Mouse (Mus musculus) olfactory bulb, adult 2 months (tissue): Measurements from ENCODE around the gene Phldb2. TPM values are rescaled to one million over a fixed set of nuclear protein-coding genes. Genes with fewer than 3 reads are reported as not detected.

ENCODE experiments used
- H3K27ac ChIP-seq: fragments of 200-500 bp; 2 replicates; pipeline ENCODE4 v1.5.1; 2012; ENCODE audit warnings: low read depth, low read length; ENCODE audit not compliant: insufficient read depth
- H3K4me1 ChIP-seq: fragments of 200-500 bp; 2 replicates; pipeline ENCODE4 v1.6.1; 2012; ENCODE audit warnings: low read length; ENCODE audit not compliant: control insufficient read depth, insufficient read depth
- H3K4me3 ChIP-seq: fragments of 200-500 bp; 2 replicates; pipeline ENCODE4 v1.5.1; 2012; ENCODE audit warnings: mild to moderate bottlenecking, low read depth, low read length, moderate library complexity; ENCODE audit not compliant: insufficient read depth
- CTCF ChIP-seq: fragments of 200-500 bp; IDR thresholded peaks from 2 replicates; pipeline ENCODE4 v1.5.1; 2012; ENCODE audit warnings: low read depth, mild to moderate bottlenecking, low read length, moderate library complexity; ENCODE audit not compliant: insufficient read depth
- POLR2A ChIP-seq: fragments of 200-500 bp; IDR thresholded peaks from 2 replicates; pipeline ENCODE4 v1.6.1; 2012; ENCODE audit warnings: mild to moderate bottlenecking, low read depth, low read length, moderate library complexity; ENCODE audit not compliant: insufficient read depth
- WGBS: fragments of 180-500 bp; shearing (Covaris S2); methylation state at CpG from one replicate; pipeline ENCODE4 v1.1.7; 2018; 5-methylcytosine and 5-hydroxymethylcytosine counted together
- polyA plus RNA-seq: library from polyadenylated mRNA; stranded (reverse); fragments of >200 nt; gene quantifications from 2 replicates; pipeline ENCODE4 v1.2.4, GENCODE M21; 2012; ENCODE audit warnings: low replicate concordance; ENCODE audit not compliant: missing spikeins, insufficient read depth, insufficient read length

The Phldb2 gene
- polyA plus RNA-seq, 1 experiment = not detected

DNA sequence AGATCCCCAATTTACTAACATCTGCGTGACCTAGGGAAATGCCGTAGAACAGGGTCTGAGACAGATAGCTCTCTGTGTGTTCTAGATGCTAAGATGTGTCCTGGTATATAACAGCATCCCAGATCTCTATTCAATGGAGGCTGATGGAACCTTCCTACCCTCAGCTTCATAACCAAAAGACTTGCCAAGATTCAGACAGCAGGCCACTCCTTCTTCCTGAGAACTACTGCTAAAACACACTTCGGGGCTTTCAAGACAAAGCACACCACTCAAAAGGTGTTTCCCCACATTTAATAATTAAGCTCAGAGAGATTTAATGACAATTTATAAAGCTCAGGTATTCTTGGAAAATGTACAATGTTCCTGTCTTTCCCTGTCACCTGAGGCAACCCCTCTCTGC, 111.6 kb downstream of the Phldb2 start:
- H3K4me1 ChIP-seq = peaks cover 10% of the 10 kb centered on the region
- H3K4me3 ChIP-seq = no peak overlapping the region
- TF ChIP-seq POLR2A = no peak
- TF ChIP-seq CTCF = no peak
- no peak overlapping the region for H3K27ac ChIP-seq
- WGBS = 88% methylated on average over 3 of the region's 3 CpGs

DNA sequence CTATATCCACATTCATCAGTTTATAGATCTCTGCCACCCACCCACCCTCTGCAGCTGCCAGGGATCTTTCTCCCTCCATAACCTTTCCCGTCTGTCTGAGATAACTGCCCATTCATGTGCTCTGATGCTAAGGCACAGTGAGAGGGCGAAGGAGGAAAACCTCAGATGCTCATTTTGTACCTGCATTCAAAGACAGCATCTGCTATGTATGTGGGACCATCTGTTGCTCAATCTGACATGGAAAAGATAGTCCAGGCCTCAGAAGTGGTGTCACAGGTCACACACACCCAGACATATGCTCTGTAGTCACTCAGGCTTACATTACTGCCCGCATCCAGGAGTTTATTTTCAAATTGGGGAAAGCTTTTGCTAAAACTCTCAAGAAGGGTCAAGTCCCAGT, 112.4 kb downstream of the Phldb2 start:
- H3K27ac ChIP-seq = no peak overlapping the region
- TF ChIP-seq POLR2A = no peak
- no peak for TF ChIP-seq CTCF
- 93% methylated on average over 3 of the region's 3 CpGs for WGBS
- peaks cover 10% of the 10 kb centered on the region for H3K4me1 ChIP-seq
- no peak overlapping the region for H3K4me3 ChIP-seq

- 76% methylated on average over 5 of the region's 5 CpGs for WGBS
- TF ChIP-seq POLR2A (no peak), CTCF (no peak)
- Histone ChIP-seq H3K27ac (no peak overlapping the region), H3K4me1 (no peaks in the 10 kb centered on the region), H3K4me3 (no peak overlapping the region)
Measured at GRCm38 (mm10) chr16:45837541-45838342, 115.7 kb downstream of the Phldb2 start.

GRCm38 (mm10) chr16:45832747-45833108, 120.7 kb downstream of the Phldb2 start:
- H3K4me3 ChIP-seq = no peak overlapping the region
- TF ChIP-seq POLR2A (no peak), CTCF (no peak)
- WGBS = 78% methylated on average over 6 of the region's 6 CpGs
- no peaks in the 10 kb centered on the region for H3K4me1 ChIP-seq
- no peak overlapping the region for H3K27ac ChIP-seq

- Histone ChIP-seq H3K4me1 (no peaks in the 10 kb centered on the region), H3K4me3 (no peak overlapping the region), H3K27ac (no peak overlapping the region)
- no peak for TF ChIP-seq POLR2A
- TF ChIP-seq CTCF = no peak
- 87% methylated on average over 8 of the region's 8 CpGs for WGBS
Measured at GRCm38 (mm10) chr16:45832061-45832746, 121.2 kb downstream of the Phldb2 start.

- 61% methylated on average over 4 of the region's 4 CpGs for WGBS
- TF ChIP-seq CTCF = no peak
- TF ChIP-seq POLR2A = no peak
- H3K4me1 ChIP-seq = no peaks in the 10 kb centered on the region
- H3K27ac ChIP-seq = no peak overlapping the region
- H3K4me3 ChIP-seq = no peak overlapping the region
Measured at GRCm38 (mm10) chr16:45831094-45831872, 122.1 kb downstream of the Phldb2 start.

GRCm38 (mm10) chr16:45830096-45830866, 123.1 kb downstream of the Phldb2 start:
- no peak overlapping the region for H3K4me3 ChIP-seq
- TF ChIP-seq POLR2A (no peak), CTCF (no peak)
- H3K27ac ChIP-seq = no peak overlapping the region
- 75% methylated on average over 11 of the region's 11 CpGs for WGBS
- H3K4me1 ChIP-seq = no peaks in the 10 kb centered on the region

DNA sequence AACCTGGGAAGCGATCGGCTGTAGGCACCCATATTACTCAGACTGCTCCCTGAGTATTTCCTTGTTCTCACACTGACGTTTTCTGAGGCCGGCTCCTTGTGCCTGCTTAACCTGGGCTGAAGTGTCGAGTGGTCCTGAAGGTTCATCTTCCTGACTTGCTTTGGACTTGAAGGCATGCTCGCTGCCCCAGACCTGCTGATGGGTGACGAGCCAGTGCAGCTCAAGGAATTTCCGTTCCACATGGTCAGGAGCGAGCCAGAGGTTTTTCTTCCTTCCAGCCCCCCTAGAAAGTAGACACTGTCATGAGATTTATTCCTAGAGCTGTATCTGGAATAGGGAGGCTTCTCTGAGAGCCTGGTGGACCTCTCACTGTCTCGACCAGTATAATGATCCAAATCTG, 128.1 kb downstream of the Phldb2 start:
- TF ChIP-seq POLR2A (no peak), CTCF (no peak)
- Histone ChIP-seq H3K4me1 (no peaks in the 10 kb centered on the region), H3K27ac (no peak overlapping the region), H3K4me3 (no peak overlapping the region)
- 94% methylated on average over 10 of the region's 10 CpGs for WGBS

GRCm38 (mm10) chr16:45824025-45824424, 129.4 kb downstream of the Phldb2 start:
- 29% methylated on average over 4 of the region's 4 CpGs for WGBS
- TF ChIP-seq CTCF (no peak), POLR2A (no peak)
- Histone ChIP-seq H3K4me1 (no peaks in the 10 kb centered on the region), H3K4me3 (no peak overlapping the region), H3K27ac (no peak overlapping the region)
